Comparison of ENCODE assay signal across 8 mouse cellular contexts in genomic region chr9:77917622-77918131, GRCm38 (mm10). TPM values are rescaled to one million over a fixed set of nuclear protein-coding genes. Genes with fewer than 3 reads are reported as not detected.
DNase-seq lines count a peak whose midpoint lies in the region; ATAC-seq lines count a peak whose summit lies in the region.

No protein-coding gene starts in this region.

- H3K4me1 ChIP-seq in forebrain, embryonic 10.5 days = peaks cover 51% of the 10 kb centered on the region
- peaks cover 25% of the 10 kb centered on the region for H3K4me1 ChIP-seq in limb, embryonic 15.5 days
- peaks cover 45% of the 10 kb centered on the region for H3K4me1 ChIP-seq in neural tube, embryonic 13.5 days (replicated peaks)

- peak; percentile 57 for DNase-seq in kidney, postnatal 10 days
- DNase-seq in kidney, adult 11 months = no peak
- peak; percentile 21 for DNase-seq in adipocyte (ENCODE audit: low spot score)
- DNase-seq in forebrain, embryonic 10.5 days (ENCODE audit: extremely low spot score, low spot score) = no peak
- DNase-seq in left cerebral cortex, adult 11 months (ENCODE audit: low spot score) = no peak

- H3K9ac ChIP-seq in limb, embryonic 15.5 days = peak overlapping the region; percentile 75
- peak overlapping the region; percentile 90 for H3K9ac ChIP-seq in neural tube, embryonic 13.5 days

- no peaks in the 10 kb centered on the region for H3K27me3 ChIP-seq in forebrain, embryonic 10.5 days (ENCODE audit: poor library complexity, severe bottlenecking)
- no peaks in the 10 kb centered on the region for H3K27me3 ChIP-seq in limb, embryonic 15.5 days
- no peaks in the 10 kb centered on the region for H3K27me3 ChIP-seq in neural tube, embryonic 13.5 days

- under 1% methylated on average over 45 of the region's 45 CpGs for WGBS in forebrain, embryonic 10.5 days
- WGBS in limb, embryonic 15.5 days = under 1% methylated on average over 45 of the region's 45 CpGs
- WGBS in neural tube, embryonic 13.5 days = under 1% methylated on average over 45 of the region's 45 CpGs

- H3K4me2 ChIP-seq in limb, embryonic 15.5 days = peak overlapping the region; percentile 73
- peak overlapping the region; percentile 97 for H3K4me2 ChIP-seq in neural tube, embryonic 13.5 days

- peak; percentile 32; the same call in 1 of the 2 replicates for ATAC-seq in limb, embryonic 15.5 days (ENCODE audit: insufficient number of reproducible peaks, low FRiP score, low TSS enrichment, low read depth)
- ATAC-seq in neural tube, embryonic 13.5 days (ENCODE audit: low read depth) = peak; percentile 74
- ATAC-seq in activated CD4-positive, CD25-positive, alpha-beta regulatory T cell, adult 4 months = no peak

- peaks cover 6% of the 10 kb centered on the region for H3K36me3 ChIP-seq in forebrain, embryonic 10.5 days (replicated peaks)
- no peaks in the 10 kb centered on the region for H3K36me3 ChIP-seq in limb, embryonic 15.5 days
- no peaks in the 10 kb centered on the region for H3K36me3 ChIP-seq in neural tube, embryonic 13.5 days

- peak overlapping the region; percentile 96 for H3K27ac ChIP-seq in forebrain, embryonic 10.5 days
- peak overlapping the region; percentile 90 for H3K27ac ChIP-seq in limb, embryonic 15.5 days
- peak overlapping the region; percentile 94 for H3K27ac ChIP-seq in neural tube, embryonic 13.5 days (replicated peaks)

- no peaks in the 10 kb centered on the region for H3K9me3 ChIP-seq in forebrain, embryonic 10.5 days
- no peaks in the 10 kb centered on the region for H3K9me3 ChIP-seq in limb, embryonic 15.5 days
- no peaks in the 10 kb centered on the region for H3K9me3 ChIP-seq in neural tube, embryonic 13.5 days

- peak overlapping the region; percentile 97 for H3K4me3 ChIP-seq in forebrain, embryonic 10.5 days
- H3K4me3 ChIP-seq in limb, embryonic 15.5 days = peak overlapping the region; percentile 96
- peak overlapping the region; percentile 97 for H3K4me3 ChIP-seq in neural tube, embryonic 13.5 days

RNA-seq across cellular contexts. Expression of gene Elovl5, which starts 0.5 kb away (rescaled TPM):
- polyA plus RNA-seq in forebrain, embryonic 10.5 days (2016; fragmentation: Nextera tagmentation; extraction: Ambion mirVana) = 102 and 106 TPM in 2 replicates
- 64.3 and 66.2 TPM in 2 replicates for polyA plus RNA-seq in limb, embryonic 15.5 days (2015; fragmentation: Nextera tagmentation; extraction: Ambion mirVana)
- 62.6 and 68.3 TPM in 2 replicates for polyA plus RNA-seq in neural tube, embryonic 13.5 days (2015; fragmentation: Nextera tagmentation; extraction: Ambion mirVana)
- 100 to 1,000 TPM; 149 to 155 TPM for polyA plus RNA-seq in activated CD4-positive, CD25-positive, alpha-beta regulatory T cell, adult 4 months (2017; shearing (Covaris generic))

Comparison
In these comparisons a context has a peak if more than half of its experiments do, and no peak if none do; other contexts are left out.
1. DNase-seq: peak in kidney, postnatal 10 days (single experiment) and adipocyte (single experiment); none in kidney, adult 11 months (single experiment), forebrain, embryonic 10.5 days (single experiment) and left cerebral cortex, adult 11 months (single experiment).
2. Peak in every context shown above with its lines, with median percentiles within 50 percentile points of each other: H3K27ac ChIP-seq and H3K4me3 ChIP-seq.